Mouse (Mus musculus): ENCODE data around the gene Gm47955.
"Not testable (repeated sequence)": the region's sequence is repeated elsewhere in the genome, so short reads cannot be mapped to it uniquely, and the experiment has no call there.

DNA sequence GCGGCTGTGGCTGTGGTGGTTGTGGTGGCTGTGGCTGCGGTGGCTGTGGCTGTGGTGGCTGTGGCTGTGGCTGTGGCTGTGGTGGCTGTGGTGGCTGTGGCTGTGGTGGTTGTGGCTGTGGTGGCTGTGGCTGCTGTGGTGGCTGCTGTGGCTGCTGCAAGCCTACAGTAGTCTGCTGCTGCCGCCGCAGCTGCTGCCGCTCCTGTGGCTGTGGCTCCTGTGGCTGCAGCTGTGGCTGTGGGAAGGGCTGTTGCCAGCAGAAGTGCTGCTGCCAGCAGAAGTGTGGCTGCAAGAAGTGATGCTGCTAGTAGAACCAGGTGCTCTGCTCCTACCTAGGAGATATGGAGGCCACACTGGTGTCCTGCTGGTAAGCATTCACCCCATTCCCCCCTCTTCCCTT is 46.7 kb upstream of the Gm47955 start:
- TF ChIP-seq EP300, CTCF (IDR thresholded peaks at IDR 0.05; ENCODE audit: low read depth): not testable (repeated sequence)
